Mouse (Mus musculus) ES-E14 (cell line): ENCODE measurements around the gene Glce. TPM values are rescaled to one million over a fixed set of nuclear protein-coding genes. Genes with fewer than 3 reads are reported as not detected.

ENCODE experiments used
- DNase-seq: peaks from one replicate; pipeline ENCODE4 v3.0.0-alpha.2; 2013; ENCODE audit warnings: low read depth, low spot score
- H3K27ac ChIP-seq: 2 replicates; pipeline ENCODE4 v1.5.1; 2012; ENCODE audit warnings: low read depth, mild to moderate bottlenecking, low read length, moderate library complexity, mixed read lengths; ENCODE audit not compliant: poor library complexity, insufficient read depth, severe bottlenecking
- H3K36me3 ChIP-seq: 2 replicates; pipeline ENCODE4 v1.6.1; 2012; ENCODE audit warnings: mild to moderate bottlenecking, low read length, moderate library complexity, mixed read lengths; ENCODE audit not compliant: control insufficient read depth, poor library complexity, insufficient read depth, severe bottlenecking
- H3K4me1 ChIP-seq, 2 experiments: fragments of 150-350 bp in 1 of 2; sonication (generic) in 1 of 2; 2 replicates each; pipeline ENCODE4 v1.6.1; 2012; ENCODE audit warnings: low read length in 2 of 2, mild to moderate bottlenecking in 1 of 2, mixed read lengths in 1 of 2; ENCODE audit not compliant: control insufficient read depth in 2 of 2, insufficient read depth in 2 of 2, poor library complexity in 1 of 2
- H3K4me3 ChIP-seq, 2 experiments: fragments of 150-350 bp in 1 of 2; sonication (generic) in 1 of 2; 2 replicates each; pipeline ENCODE4 v1.5.1; 2012; ENCODE audit warnings: low read length in 2 of 2, low read depth in 1 of 2, mild to moderate bottlenecking in 1 of 2, mixed read lengths in 1 of 2; ENCODE audit not compliant: insufficient read depth in 1 of 2, poor library complexity in 1 of 2, severe bottlenecking in 1 of 2
- H3K9ac ChIP-seq: 2 replicates; pipeline ENCODE4 v1.6.1; 2012; ENCODE audit warnings: low read depth, mild to moderate bottlenecking, low read length, mixed read lengths; ENCODE audit not compliant: poor library complexity, insufficient read depth, severe bottlenecking
- H3K9me3 ChIP-seq: fragments of 150-350 bp; sonication (generic); 2 replicates; pipeline ENCODE4 v1.6.1; 2012; ENCODE audit warnings: low read depth, mild to moderate bottlenecking, low read length; ENCODE audit not compliant: control insufficient read depth, insufficient read depth
- CHD2 ChIP-seq: IDR thresholded peaks from 2 replicates; pipeline ENCODE4 v1.6.1; 2014; ENCODE audit warnings: mild to moderate bottlenecking, low read depth, low read length, inconsistent platforms
- HCFC1 ChIP-seq: IDR thresholded peaks from 2 replicates; pipeline ENCODE4 v1.6.1; 2012; ENCODE audit warnings: low read length, inconsistent platforms, borderline replicate concordance; ENCODE audit not compliant: insufficient read depth
- MAFK ChIP-seq: IDR thresholded peaks from 2 replicates; pipeline ENCODE4 v1.6.1; 2014; ENCODE audit warnings: mild to moderate bottlenecking, low read depth, low read length, inconsistent platforms; ENCODE audit not compliant: insufficient read depth
- ZC3H11A ChIP-seq: IDR thresholded peaks from 2 replicates; pipeline ENCODE4 v1.6.1; 2012; ENCODE audit warnings: low read depth, mild to moderate bottlenecking, inconsistent platforms, low read length, borderline replicate concordance
- ZNF384 ChIP-seq: IDR thresholded peaks from 2 replicates; pipeline ENCODE4 v1.6.1; 2012; ENCODE audit warnings: low read depth, low read length, inconsistent platforms
- in situ Hi-C, 2 experiments: fragments of 600-800 bp; cut with MboI; formaldehyde crosslinking; loops; one replicate each; pipeline ENCODE4 v1.15.1; 2025; ENCODE audit warnings: low sequenced_read_pairs in 2 of 2, inconsistent platforms in 1 of 2; ENCODE audit not compliant: unreplicated experiment in 2 of 2
- total RNA-seq: library from RNA; depleted of rRNA; stranded (reverse); fragments of 300-350 nt; gene quantifications from 2 replicates; pipeline ENCODE4 v1.2.3, GENCODE M21; 2012

Glce gene
- total RNA-seq, 1 experiment: 44.8 TPM

DNA sequence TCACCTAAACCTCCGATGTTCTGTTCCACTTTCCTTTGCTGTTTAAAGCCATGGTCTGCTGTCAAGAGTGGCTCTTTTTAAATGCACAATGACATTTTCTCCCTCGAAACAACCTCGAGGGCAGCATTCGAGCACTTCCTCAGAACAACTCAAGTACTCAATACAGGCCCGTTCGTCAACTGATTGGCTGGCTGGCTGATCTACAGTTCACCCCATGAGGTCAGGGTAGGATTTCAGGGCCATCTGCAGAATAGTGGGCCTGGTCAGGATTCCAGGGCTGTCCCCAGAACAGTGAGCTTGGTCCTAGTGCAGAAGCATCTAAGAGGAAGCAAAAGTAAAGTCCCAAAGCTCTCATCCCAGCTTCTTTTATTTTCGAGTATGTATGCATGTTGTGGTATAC lies 32.5 kb upstream of the Glce start:
- H3K27ac ChIP-seq: no peak overlapping the region
- DNase-seq: no peak
- no peaks in the 10 kb centered on the region for H3K9me3 ChIP-seq
- H3K36me3 ChIP-seq: no peaks in the 10 kb centered on the region
- H3K4me1 ChIP-seq: no peaks in the 10 kb centered on the region
- no peak overlapping the region for H3K9ac ChIP-seq
- no peak overlapping the region for H3K4me3 ChIP-seq
- no peak for TF ChIP-seq MAFK
- no peak for TF ChIP-seq CHD2
- no peak for TF ChIP-seq ZNF384
- no peak for TF ChIP-seq ZC3H11A
- TF ChIP-seq HCFC1: no peak
- in situ Hi-C loops: no loop called here

DNA sequence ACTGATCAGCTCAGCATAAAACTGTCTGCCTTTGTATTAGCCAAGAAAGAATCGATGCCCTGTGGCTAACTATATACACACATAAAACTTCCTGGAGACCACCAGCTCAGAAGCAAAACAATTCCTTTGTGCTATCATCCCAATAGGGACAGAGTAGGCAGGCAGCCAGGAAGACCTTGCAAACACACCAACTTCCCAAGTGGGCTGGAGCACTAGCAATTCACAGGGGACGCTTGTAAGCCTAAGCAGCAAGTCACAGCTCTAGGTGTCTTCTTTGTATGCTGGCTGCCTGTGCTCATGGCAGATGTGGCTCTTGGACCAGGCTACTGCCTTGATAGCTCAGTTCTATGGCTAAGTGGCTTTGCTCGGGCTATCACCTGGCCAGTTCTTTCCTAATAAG lies 32.1 kb upstream of the Glce start:
- H3K4me1 ChIP-seq: no peaks in the 10 kb centered on the region
- TF ChIP-seq HCFC1 (no peak), MAFK (no peak)
- in situ Hi-C loops: no loop called here
- no peak for DNase-seq
- H3K9ac ChIP-seq: no peak overlapping the region
- no peak overlapping the region for H3K27ac ChIP-seq
- no peaks in the 10 kb centered on the region for H3K36me3 ChIP-seq
- H3K4me3 ChIP-seq: no peak overlapping the region
- H3K9me3 ChIP-seq: no peaks in the 10 kb centered on the region

DNA sequence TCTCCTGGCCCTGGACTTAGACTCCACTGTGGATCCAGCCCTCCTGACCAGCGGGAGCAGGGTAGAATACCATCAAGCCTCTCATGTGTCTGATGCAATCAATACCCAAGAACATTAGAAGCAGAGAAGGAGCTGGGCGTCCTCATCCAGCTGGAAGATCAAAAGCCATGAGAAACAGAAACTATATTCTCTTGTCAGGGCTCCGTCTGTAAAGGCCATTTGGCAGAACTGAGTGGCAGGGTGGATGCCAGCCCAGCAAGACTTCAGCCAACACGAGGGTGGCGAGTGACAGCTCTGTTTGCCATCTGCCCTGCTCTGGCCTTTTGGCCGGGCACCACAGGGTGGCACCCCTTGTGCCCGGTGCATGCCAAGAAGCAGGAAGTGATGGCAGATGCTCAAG lies 30.8 kb upstream of the Glce start:
- Histone ChIP-seq H3K27ac (no peak overlapping the region), H3K9ac (no peak overlapping the region), H3K4me3 (no peak overlapping the region), H3K9me3 (no peaks in the 10 kb centered on the region), H3K4me1 (no peaks in the 10 kb centered on the region), H3K36me3 (no peaks in the 10 kb centered on the region)
- in situ Hi-C loops: no loop called here
- no peak for DNase-seq
- TF ChIP-seq CHD2 (no peak), MAFK (no peak), ZNF384 (no peak), ZC3H11A (no peak), HCFC1 (no peak)

- in situ Hi-C loops: no loop called here
- no peaks in the 10 kb centered on the region for H3K9me3 ChIP-seq
Measured at GRCm38 (mm10) chr9:62152506-62152905, 30.1 kb upstream of the Glce start.

DNA sequence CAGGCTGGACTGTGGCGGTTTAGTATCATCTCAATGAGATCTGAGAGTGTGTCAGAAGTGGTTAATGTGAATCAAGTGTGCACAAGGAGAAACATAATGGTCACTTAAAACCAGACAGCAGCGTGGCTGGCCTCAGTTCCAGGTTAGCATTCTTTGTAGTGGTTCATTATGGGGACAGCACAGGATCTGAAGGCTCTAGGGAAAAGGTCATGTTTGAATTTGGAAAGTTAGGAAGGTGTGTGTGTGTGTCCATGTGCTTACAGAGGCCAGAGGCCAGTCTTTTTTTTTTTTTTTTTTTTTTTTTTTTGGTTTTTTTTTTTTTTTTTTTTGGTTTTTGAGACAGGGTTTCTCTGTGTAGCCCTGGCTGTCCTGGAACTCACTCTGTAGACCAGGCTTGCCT lies 22.7 kb upstream of the Glce start:
- in situ Hi-C loops: no loop called here
- Histone ChIP-seq H3K27ac (no peak overlapping the region), H3K36me3 (no peaks in the 10 kb centered on the region), H3K9ac (no peak overlapping the region), H3K4me1 (no peaks in the 10 kb centered on the region), H3K9me3 (no peaks in the 10 kb centered on the region), H3K4me3 (no peak overlapping the region)
- TF ChIP-seq ZC3H11A (no peak), MAFK (no peak), CHD2 (no peak), HCFC1 (no peak), ZNF384 (no peak)
- no peak for DNase-seq

More at GRCm38 (mm10) chr9:62152506-62152905, 30.1 kb upstream of the Glce start:
- TF ChIP-seq ZC3H11A (no peak), ZNF384 (no peak), MAFK (no peak), HCFC1 (no peak), CHD2 (no peak)
- Histone ChIP-seq H3K4me3 (no peak overlapping the region), H3K27ac (no peak overlapping the region), H3K36me3 (no peaks in the 10 kb centered on the region), H3K4me1 (no peaks in the 10 kb centered on the region), H3K9ac (no peak overlapping the region)
- DNase-seq: no peak
